Mouse (Mus musculus): ENCODE data around the gene Tcl1b1. TPM values are rescaled to one million over a fixed set of nuclear protein-coding genes. Genes with fewer than 3 reads are reported as not detected.
"Not testable (repeated sequence)": the region's sequence is repeated elsewhere in the genome, so short reads cannot be mapped to it uniquely, and the experiment has no call there.

The Tcl1b1 gene
- not detected in 2 replicates for polyA plus RNA-seq (2011; ENCODE audit: insufficient read depth, insufficient read length, low replicate concordance, missing spikeins)

GRCm38 (mm10) chr12:105159390-105159789 is at the start of gene Tcl1b1:
TSS of gene Tcl1b1 (plus strand) at chr12:105159690.
- Histone ChIP-seq H3K4me1 (ENCODE audit: control insufficient read depth, insufficient read depth, low read length) (no peaks in the 10 kb centered on the region), H3K4me3 (replicated peaks; ENCODE audit: control insufficient read depth, low read depth, low read length) (no peak within 1 kb of the TSS), H3K27ac (ENCODE audit: control insufficient read depth, insufficient read depth, low read depth, low read length, poor library complexity) (no peak within 1 kb of the TSS)
- TF ChIP-seq CTCF (IDR thresholded peaks at IDR 0.05; ENCODE audit: control insufficient read depth, insufficient read depth, low read length) (no peak), POLR2A (IDR thresholded peaks at IDR 0.05; ENCODE audit: borderline replicate concordance, control insufficient read depth, low read depth, low read length) (no peak)
- WGBS: 51% methylated on average over 4 of the region's 4 CpGs

GRCm38 (mm10) chr12:105109812-105110211 is 49.7 kb upstream of the Tcl1b1 start:
- Histone ChIP-seq H3K4me1 (ENCODE audit: control insufficient read depth, insufficient read depth, low read length) (no peaks in the 10 kb centered on the region), H3K4me3 (replicated peaks; ENCODE audit: control insufficient read depth, low read depth, low read length) (no peak overlapping the region), H3K27ac (ENCODE audit: control insufficient read depth, insufficient read depth, low read depth, low read length, poor library complexity) (no peak overlapping the region)
- TF ChIP-seq POLR2A (IDR thresholded peaks at IDR 0.05; ENCODE audit: borderline replicate concordance, control insufficient read depth, low read depth, low read length) (no peak), CTCF (IDR thresholded peaks at IDR 0.05; ENCODE audit: control insufficient read depth, insufficient read depth, low read length) (no peak)
- WGBS: 15% methylated on average over 4 of the region's 4 CpGs

- TF ChIP-seq CTCF (IDR thresholded peaks at IDR 0.05; ENCODE audit: control insufficient read depth, insufficient read depth, low read length) (no peak), POLR2A (IDR thresholded peaks at IDR 0.05; ENCODE audit: borderline replicate concordance, control insufficient read depth, low read depth, low read length) (no peak)
- no peak overlapping the region for H3K4me3 ChIP-seq (replicated peaks; ENCODE audit: control insufficient read depth, low read depth, low read length)
- 28% methylated on average over 13 of the region's 13 CpGs for WGBS
Observed at GRCm38 (mm10) chr12:105112321-105112988, 47.0 kb upstream of the Tcl1b1 start.

GRCm38 (mm10) chr12:105116648-105117047 is 42.8 kb upstream of the Tcl1b1 start:
- H3K27ac ChIP-seq (ENCODE audit: control insufficient read depth, insufficient read depth, low read depth, low read length, poor library complexity): no peak overlapping the region
- WGBS: 37% methylated on average over 1 of the region's 1 CpGs
- H3K4me1 ChIP-seq (ENCODE audit: control insufficient read depth, insufficient read depth, low read length): no peaks in the 10 kb centered on the region
- H3K4me3 ChIP-seq (replicated peaks; ENCODE audit: control insufficient read depth, low read depth, low read length): no peak overlapping the region
- TF ChIP-seq POLR2A (IDR thresholded peaks at IDR 0.05; ENCODE audit: borderline replicate concordance, control insufficient read depth, low read depth, low read length) (no peak), CTCF (IDR thresholded peaks at IDR 0.05; ENCODE audit: control insufficient read depth, insufficient read depth, low read length) (no peak)

More at GRCm38 (mm10) chr12:105112321-105112988, 47.0 kb upstream of the Tcl1b1 start:
- no peak overlapping the region for H3K27ac ChIP-seq (ENCODE audit: control insufficient read depth, insufficient read depth, low read depth, low read length, poor library complexity)
- H3K4me1 ChIP-seq (ENCODE audit: control insufficient read depth, insufficient read depth, low read length): no peaks in the 10 kb centered on the region

GRCm38 (mm10) chr12:105125362-105125761 is 34.1 kb upstream of the Tcl1b1 start:
- no peaks in the 10 kb centered on the region for H3K4me1 ChIP-seq (ENCODE audit: control insufficient read depth, insufficient read depth, low read length)
- TF ChIP-seq CTCF (IDR thresholded peaks at IDR 0.05; ENCODE audit: control insufficient read depth, insufficient read depth, low read length) (no peak), POLR2A (IDR thresholded peaks at IDR 0.05; ENCODE audit: borderline replicate concordance, control insufficient read depth, low read depth, low read length) (no peak)
- no peak overlapping the region for H3K27ac ChIP-seq (ENCODE audit: control insufficient read depth, insufficient read depth, low read depth, low read length, poor library complexity)
- H3K4me3 ChIP-seq (replicated peaks; ENCODE audit: control insufficient read depth, low read depth, low read length): no peak overlapping the region
- WGBS: 85% methylated on average over 6 of the region's 6 CpGs

GRCm38 (mm10) chr12:105126516-105126915 is 33.0 kb upstream of the Tcl1b1 start:
- H3K4me1 ChIP-seq (ENCODE audit: control insufficient read depth, insufficient read depth, low read length): no peaks in the 10 kb centered on the region
- H3K27ac ChIP-seq (ENCODE audit: control insufficient read depth, insufficient read depth, low read depth, low read length, poor library complexity): no peak overlapping the region
- WGBS: 76% methylated on average over 4 of the region's 4 CpGs
- TF ChIP-seq POLR2A (IDR thresholded peaks at IDR 0.05; ENCODE audit: borderline replicate concordance, control insufficient read depth, low read depth, low read length): no peak
- no peak for TF ChIP-seq CTCF (IDR thresholded peaks at IDR 0.05; ENCODE audit: control insufficient read depth, insufficient read depth, low read length)
- no peak overlapping the region for H3K4me3 ChIP-seq (replicated peaks; ENCODE audit: control insufficient read depth, low read depth, low read length)

GRCm38 (mm10) chr12:105127607-105128006 is 31.9 kb upstream of the Tcl1b1 start:
- WGBS: 68% methylated on average over 2 of the region's 2 CpGs
- no peak for TF ChIP-seq CTCF (IDR thresholded peaks at IDR 0.05; ENCODE audit: control insufficient read depth, insufficient read depth, low read length)
- no peak for TF ChIP-seq POLR2A (IDR thresholded peaks at IDR 0.05; ENCODE audit: borderline replicate concordance, control insufficient read depth, low read depth, low read length)

GRCm38 (mm10) chr12:105129494-105130205 is 29.8 kb upstream of the Tcl1b1 start:
- H3K27ac ChIP-seq (ENCODE audit: control insufficient read depth, insufficient read depth, low read depth, low read length, poor library complexity); H3K4me1 ChIP-seq (ENCODE audit: control insufficient read depth, insufficient read depth, low read length); H3K4me3 ChIP-seq (replicated peaks; ENCODE audit: control insufficient read depth, low read depth, low read length): not testable (repeated sequence)
- WGBS: 56% methylated on average over 3 of the region's 3 CpGs

More at GRCm38 (mm10) chr12:105127607-105128006, 31.9 kb upstream of the Tcl1b1 start:
- H3K27ac ChIP-seq (ENCODE audit: control insufficient read depth, insufficient read depth, low read depth, low read length, poor library complexity): no peak overlapping the region
- no peak overlapping the region for H3K4me3 ChIP-seq (replicated peaks; ENCODE audit: control insufficient read depth, low read depth, low read length)
- no peaks in the 10 kb centered on the region for H3K4me1 ChIP-seq (ENCODE audit: control insufficient read depth, insufficient read depth, low read length)

- not testable (repeated sequence) for H3K27ac ChIP-seq (ENCODE audit: control insufficient read depth, insufficient read depth, low read depth, low read length, poor library complexity); H3K4me1 ChIP-seq (ENCODE audit: control insufficient read depth, insufficient read depth, low read length); H3K4me3 ChIP-seq (replicated peaks; ENCODE audit: control insufficient read depth, low read depth, low read length)
- 2% methylated on average over 2 of the region's 2 CpGs for WGBS
Observed at GRCm38 (mm10) chr12:105134167-105134566, 25.3 kb upstream of the Tcl1b1 start.

GRCm38 (mm10) chr12:105134826-105135225 is 24.7 kb upstream of the Tcl1b1 start:
- H3K27ac ChIP-seq (ENCODE audit: control insufficient read depth, insufficient read depth, low read depth, low read length, poor library complexity); H3K4me3 ChIP-seq (replicated peaks; ENCODE audit: control insufficient read depth, low read depth, low read length); H3K4me1 ChIP-seq (ENCODE audit: control insufficient read depth, insufficient read depth, low read length): not testable (repeated sequence)
- WGBS: 10% methylated on average over 4 of the region's 4 CpGs

GRCm38 (mm10) chr12:105137729-105138128 is 21.8 kb upstream of the Tcl1b1 start:
- H3K4me3 ChIP-seq (replicated peaks; ENCODE audit: control insufficient read depth, low read depth, low read length); H3K27ac ChIP-seq (ENCODE audit: control insufficient read depth, insufficient read depth, low read depth, low read length, poor library complexity); H3K4me1 ChIP-seq (ENCODE audit: control insufficient read depth, insufficient read depth, low read length): not testable (repeated sequence)
- WGBS: 71% methylated on average over 1 of the region's 1 CpGs
